Mouse (Mus musculus) forelimb bud, embryonic 11.5 days (tissue): ENCODE data around the gene Kirrel.
A peak's percentile ranks its signal among the peaks of the same experiment; 100 is the strongest.

Experiments used
- DNase-seq: peaks from one replicate; pipeline ENCODE4 v3.0.0-alpha.2; 2012; ENCODE audit warnings: low read depth, low spot score

Gene Kirrel

GRCm38 (mm10) chr3:87174096-87174768 is at the start of gene Kirrel:
Gene Kirrel, minus strand, starts transcription at chr3:87174747.
- DNase-seq, result peak; percentile 82

GRCm38 (mm10) chr3:87223636-87224035 is 49.1 kb upstream of the Kirrel start:
- no peak for DNase-seq

- DNase-seq, result no peak
Observed at GRCm38 (mm10) chr3:87222346-87222745, 47.8 kb upstream of the Kirrel start.

GRCm38 (mm10) chr3:87215176-87215575 is 40.6 kb upstream of the Kirrel start:
- DNase-seq, result no peak

- no peak for DNase-seq
Observed at GRCm38 (mm10) chr3:87214221-87214864, 39.8 kb upstream of the Kirrel start.

- DNase-seq, result no peak
Observed at GRCm38 (mm10) chr3:87206336-87207075, 32.0 kb upstream of the Kirrel start.

- no peak for DNase-seq
Observed at GRCm38 (mm10) chr3:87196637-87197036, 22.1 kb upstream of the Kirrel start.

- DNase-seq, result no peak
Observed at GRCm38 (mm10) chr3:87195041-87195440, 20.5 kb upstream of the Kirrel start.

- no peak for DNase-seq
Observed at GRCm38 (mm10) chr3:87194591-87194990, 20.0 kb upstream of the Kirrel start.

GRCm38 (mm10) chr3:87193756-87194155 is 19.2 kb upstream of the Kirrel start:
- no peak for DNase-seq

- DNase-seq, result no peak
Observed at GRCm38 (mm10) chr3:87193352-87193751, 18.8 kb upstream of the Kirrel start.

- no peak for DNase-seq
Observed at GRCm38 (mm10) chr3:87176687-87177086, 2.1 kb upstream of the Kirrel start.

- no peak for DNase-seq
Observed at GRCm38 (mm10) chr3:87175438-87175815, 880 bp upstream of the Kirrel start.

GRCm38 (mm10) chr3:87174769-87175437 is 356 bp upstream of the Kirrel start:
- no peak for DNase-seq

GRCm38 (mm10) chr3:87173486-87174085 is 961 bp downstream of the Kirrel start:
- no peak for DNase-seq

- no peak for DNase-seq
Observed at GRCm38 (mm10) chr3:87173103-87173444, 1.5 kb downstream of the Kirrel start.

GRCm38 (mm10) chr3:87172351-87173102 is 2.0 kb downstream of the Kirrel start:
- no peak for DNase-seq

- DNase-seq, result no peak
Observed at GRCm38 (mm10) chr3:87171201-87172100, 3.1 kb downstream of the Kirrel start.

GRCm38 (mm10) chr3:87169402-87170015 is 5.0 kb downstream of the Kirrel start:
- DNase-seq, result no peak

GRCm38 (mm10) chr3:87168756-87169155 is 5.8 kb downstream of the Kirrel start:
- DNase-seq, result no peak
